Mouse (Mus musculus) E14TG2a.4 (cell line): Measurements from ENCODE around the gene Ndufs4.

Experiments used
- H3K27me3 ChIP-seq: 2 replicates; pipeline ENCODE4 v1.6.1; 2014; ENCODE audit warnings: low read length, control low read depth; ENCODE audit not compliant: insufficient read depth
- H3K36me3 ChIP-seq: 2 replicates; pipeline ENCODE4 v1.6.1; 2014; ENCODE audit warnings: low read length, control low read depth; ENCODE audit not compliant: insufficient read depth
- H3K4me1 ChIP-seq: replicated peaks from 2 replicates; pipeline ENCODE4 v1.6.1; 2014; ENCODE audit warnings: low read depth, low read length, control low read depth
- H3K4me3 ChIP-seq: replicated peaks from 2 replicates; pipeline ENCODE4 v1.5.1; 2014; ENCODE audit warnings: mild to moderate bottlenecking, low read length
- H3K9me3 ChIP-seq: 2 replicates; pipeline ENCODE4 v1.6.1; 2014; ENCODE audit warnings: low read length, control low read depth
- CTCF ChIP-seq: conservative IDR thresholded peaks from 2 replicates; pipeline ENCODE4 v1.5.1; 2014; ENCODE audit warnings: low read length
- NANOG ChIP-seq: IDR thresholded peaks from 2 replicates; pipeline ENCODE4 v1.6.1; 2014; ENCODE audit warnings: borderline replicate concordance, low read length, mixed read lengths
- POU5F1 ChIP-seq: IDR thresholded peaks from 2 replicates; pipeline ENCODE4 v1.6.1; 2014; ENCODE audit warnings: low read length, borderline replicate concordance

The Ndufs4 gene

GRCm38 (mm10) chr13:114388211-114388965, at the start of gene Ndufs4:
Gene Ndufs4 (minus strand): TSS chr13:114388258.
- TF ChIP-seq POU5F1 (no peak), NANOG (no peak), CTCF (no peak)
- 0 out of 2 replicates have a peak, but pooled peaks cover 3% of the 10 kb centered on the region for H3K36me3 ChIP-seq
- peak within 1 kb of the TSS; percentile 97 for H3K4me3 ChIP-seq
- no peaks in the 10 kb centered on the region for H3K9me3 ChIP-seq
- peaks cover 15% of the 10 kb centered on the region for H3K4me1 ChIP-seq
- peaks cover 10% of the 10 kb centered on the region for H3K27me3 ChIP-seq

- no peaks in the 10 kb centered on the region for H3K27me3 ChIP-seq
- H3K9me3 ChIP-seq = no peaks in the 10 kb centered on the region
- no peaks in the 10 kb centered on the region for H3K4me1 ChIP-seq
- H3K36me3 ChIP-seq = no peaks in the 10 kb centered on the region
- TF ChIP-seq NANOG (no peak), POU5F1 (no peak), CTCF (no peak)
- H3K4me3 ChIP-seq = no peak overlapping the region
Observed at GRCm38 (mm10) chr13:114432491-114432890, 44.4 kb upstream of the Ndufs4 start.

- H3K4me1 ChIP-seq = no peaks in the 10 kb centered on the region
- TF ChIP-seq CTCF = no peak
- no peak for TF ChIP-seq NANOG
- TF ChIP-seq POU5F1 = no peak
- H3K4me3 ChIP-seq = no peak overlapping the region
- no peaks in the 10 kb centered on the region for H3K36me3 ChIP-seq
- peaks cover 15% of the 10 kb centered on the region for H3K9me3 ChIP-seq
- 0 out of 2 replicates have a peak, but pooled peaks cover 2% of the 10 kb centered on the region for H3K27me3 ChIP-seq
Observed at GRCm38 (mm10) chr13:114425230-114425629, 37.2 kb upstream of the Ndufs4 start.

GRCm38 (mm10) chr13:114420235-114420634, 32.2 kb upstream of the Ndufs4 start:
- Histone ChIP-seq H3K9me3 (peaks cover 15% of the 10 kb centered on the region), H3K36me3 (no peaks in the 10 kb centered on the region), H3K4me1 (no peaks in the 10 kb centered on the region), H3K4me3 (no peak overlapping the region), H3K27me3 (peaks cover 25% of the 10 kb centered on the region)
- TF ChIP-seq NANOG (no peak), CTCF (no peak), POU5F1 (no peak)

GRCm38 (mm10) chr13:114419364-114419763, 31.3 kb upstream of the Ndufs4 start:
- no peaks in the 10 kb centered on the region for H3K4me1 ChIP-seq
- no peaks in the 10 kb centered on the region for H3K36me3 ChIP-seq
- peaks cover 20% of the 10 kb centered on the region for H3K9me3 ChIP-seq
- H3K4me3 ChIP-seq = no peak overlapping the region
- peaks cover 31% of the 10 kb centered on the region for H3K27me3 ChIP-seq
- no peak for TF ChIP-seq POU5F1
- no peak for TF ChIP-seq CTCF
- no peak for TF ChIP-seq NANOG

- peaks cover 5% of the 10 kb centered on the region; the same call in 1 of the 2 replicates for H3K9me3 ChIP-seq
- peaks cover 47% of the 10 kb centered on the region for H3K27me3 ChIP-seq
- no peak overlapping the region for H3K4me3 ChIP-seq
- TF ChIP-seq NANOG (no peak), CTCF (no peak), POU5F1 (no peak)
- H3K36me3 ChIP-seq = no peaks in the 10 kb centered on the region
- H3K4me1 ChIP-seq = peaks cover 5% of the 10 kb centered on the region
Observed at GRCm38 (mm10) chr13:114412326-114412725, 24.3 kb upstream of the Ndufs4 start.

- Histone ChIP-seq H3K27me3 (peaks cover 49% of the 10 kb centered on the region), H3K4me1 (peaks cover 30% of the 10 kb centered on the region), H3K4me3 (no peak overlapping the region), H3K36me3 (no peaks in the 10 kb centered on the region), H3K9me3 (no peaks in the 10 kb centered on the region)
- TF ChIP-seq CTCF (no peak), NANOG (peak; percentile 92)
Observed at GRCm38 (mm10) chr13:114406866-114407265, 18.8 kb upstream of the Ndufs4 start.

GRCm38 (mm10) chr13:114406424-114406823, 18.4 kb upstream of the Ndufs4 start:
- Histone ChIP-seq H3K27me3 (peaks cover 48% of the 10 kb centered on the region), H3K4me3 (no peak overlapping the region), H3K9me3 (no peaks in the 10 kb centered on the region), H3K36me3 (no peaks in the 10 kb centered on the region), H3K4me1 (peaks cover 30% of the 10 kb centered on the region)
- TF ChIP-seq NANOG = peak; percentile 35; the same call in 1 of the 2 replicates
- no peak for TF ChIP-seq CTCF
- no peak; the same call in 1 of the 2 replicates for TF ChIP-seq POU5F1
